Mouse (Mus musculus) heart, adult 2 months (tissue): ENCODE results near the gene Chad. TPM values are rescaled to one million over a fixed set of nuclear protein-coding genes. Genes with fewer than 3 reads are reported as not detected.
A peak's percentile ranks its signal among the peaks of the same experiment; 100 is the strongest.

Experiments
- DNase-seq, 2 experiments: peaks; one replicate each; pipeline ENCODE4 v3.0.0; 2021
- H3K27ac ChIP-seq: fragments of 200-600 bp; 2 replicates; pipeline ENCODE4 v1.8.1; 2022
- H3K27me3 ChIP-seq: fragments of 200-500 bp; 2 replicates; pipeline ENCODE4 v1.6.1; 2012; ENCODE audit warnings: mild to moderate bottlenecking, low read length, inconsistent platforms, mixed read lengths; ENCODE audit not compliant: control insufficient read depth, insufficient read depth
- H3K36me3 ChIP-seq: fragments of 200-500 bp; 2 replicates; pipeline ENCODE4 v1.6.1; 2012; ENCODE audit warnings: low read length, inconsistent platforms; ENCODE audit not compliant: control insufficient read depth, insufficient read depth
- H3K4me1 ChIP-seq: fragments of 200-500 bp; 2 replicates; pipeline ENCODE4 v1.6.1; 2011; ENCODE audit warnings: low read length; ENCODE audit not compliant: control insufficient read depth, insufficient read depth
- H3K4me3 ChIP-seq: fragments of 200-600 bp; 2 replicates; pipeline ENCODE4 v1.8.1; 2022
- H3K79me2 ChIP-seq: fragments of 200-500 bp; replicated peaks from 2 replicates; pipeline ENCODE4 v1.6.1; 2012; ENCODE audit warnings: mild to moderate bottlenecking, inconsistent platforms, low read length, moderate library complexity, mixed read lengths; ENCODE audit not compliant: control insufficient read depth, insufficient read depth
- H3K9ac ChIP-seq: fragments of 200-500 bp; 2 replicates; pipeline ENCODE4 v1.6.1; 2012; ENCODE audit warnings: low read depth, mild to moderate bottlenecking, control low read depth, inconsistent platforms, low read length, mixed read lengths
- CTCF ChIP-seq: fragments of 200-600 bp; IDR thresholded peaks from 2 replicates; pipeline ENCODE4 v1.8.1; 2022; ENCODE audit warnings: antibody characterized with exemption, mild to moderate bottlenecking, moderate library complexity
- EP300 ChIP-seq: fragments of 200-500 bp; IDR thresholded peaks from 2 replicates; pipeline ENCODE4 v1.6.1; 2011; ENCODE audit warnings: low read depth, low read length, control low read depth; ENCODE audit not compliant: insufficient read depth
- POLR2A ChIP-seq: fragments of 200-500 bp; IDR thresholded peaks from 2 replicates; pipeline ENCODE4 v1.6.1; 2011; ENCODE audit warnings: mild to moderate bottlenecking, low read depth, low read length, control low read depth; ENCODE audit not compliant: insufficient read depth
- WGBS: fragments of 180-500 bp; shearing (Covaris S2); methylation state at CpG from one replicate; pipeline ENCODE4 v1.1.7; 2018; 5-methylcytosine and 5-hydroxymethylcytosine counted together
- intact Hi-C: fragments of 180-260 bp; cut with DNase I; formaldehyde crosslinking; loops from one replicate; pipeline ENCODE4 v1.15.1; 2025
- polyA plus RNA-seq: library from polyadenylated mRNA; depleted of rRNA; stranded (reverse); fragments of >200 nt; gene quantifications from 2 replicates; pipeline ENCODE4 v1.2.3, GENCODE M21; 2012
- total RNA-seq, 2 experiments: library from RNA; stranded (reverse); gene quantifications; 2 replicates each; pipeline ENCODE4 v1.2.3; 2021

Gene Chad
- total and polyA plus RNA-seq, 3 experiments: 1.7 to 16.2 (median 2.1) TPM

DNA sequence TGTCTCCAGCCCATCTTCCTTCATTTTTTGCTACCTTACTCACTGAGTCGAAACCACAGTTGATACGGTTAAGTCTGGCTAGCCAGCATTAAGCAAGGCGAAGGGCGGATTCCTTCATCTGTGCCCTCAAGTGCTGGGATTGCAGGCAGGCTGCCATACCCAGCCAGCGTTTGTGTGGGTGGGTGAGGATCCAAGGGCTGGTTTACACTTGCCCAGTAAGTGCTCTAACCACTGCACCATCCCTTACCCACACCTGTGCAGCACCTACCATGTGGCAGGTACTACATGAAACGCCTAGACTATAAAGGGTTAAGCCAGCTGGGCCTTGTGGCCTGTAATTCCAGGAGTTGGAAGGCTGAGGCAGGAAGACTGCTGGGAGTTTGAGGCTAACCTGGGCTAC, 17.6 kb upstream of the Chad start:
- H3K27me3 ChIP-seq: no peaks in the 10 kb centered on the region
- TF ChIP-seq EP300: no peak
- TF ChIP-seq CTCF: no peak
- TF ChIP-seq POLR2A: no peak
- no peaks in the 10 kb centered on the region for H3K36me3 ChIP-seq
- no peaks in the 10 kb centered on the region for H3K79me2 ChIP-seq
- WGBS: 87% methylated on average over 6 of the region's 6 CpGs
- H3K4me1 ChIP-seq: peaks cover 5% of the 10 kb centered on the region; the same call in 1 of the 2 replicates
- intact Hi-C loops: loop anchor here (5.0 kb wide), 3 partner anchors 170 to 220 kb away; partner anchors contain the start of gene Ankrd40
- H3K27ac ChIP-seq: no peak overlapping the region
- no peak overlapping the region for H3K4me3 ChIP-seq
- DNase-seq: no peak
- no peak overlapping the region for H3K9ac ChIP-seq

DNA sequence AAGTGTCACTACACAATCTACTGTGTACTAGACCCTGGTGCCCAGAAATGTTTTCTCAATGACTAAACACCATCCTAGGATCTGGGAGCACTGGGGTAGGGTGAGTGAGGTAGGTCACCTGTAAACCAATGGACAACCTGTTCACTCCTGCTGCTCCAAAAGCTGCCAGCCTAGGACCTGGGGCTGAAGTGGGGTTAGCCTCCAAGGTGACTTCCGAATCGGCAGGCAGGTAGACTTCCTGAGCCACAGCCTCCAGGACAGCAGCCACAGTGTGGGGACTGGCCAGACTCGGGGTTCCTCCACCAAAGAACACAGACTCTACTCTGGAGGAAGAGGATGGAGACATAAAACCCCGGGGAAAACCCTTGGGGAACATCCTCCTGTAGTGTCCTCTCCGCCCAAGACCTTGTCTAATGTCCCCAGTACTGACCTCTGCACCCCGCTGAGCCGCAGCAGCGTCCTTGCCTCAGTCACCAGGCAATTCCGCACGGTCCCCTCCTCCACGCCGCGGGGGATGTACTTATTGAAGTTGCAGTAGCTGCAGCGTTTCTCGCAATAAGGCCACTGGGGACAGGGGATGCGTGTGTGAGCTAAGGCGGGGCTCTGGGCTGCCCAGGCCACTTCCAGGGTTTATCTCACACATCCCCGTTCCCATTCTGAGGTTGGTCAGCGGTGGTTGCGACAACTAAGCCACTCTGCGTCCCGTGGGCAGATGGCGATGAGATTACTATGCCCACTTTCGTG, 16.6 kb upstream of the Chad start:
- 6% methylated on average over 24 of the region's 24 CpGs for WGBS
- peaks cover 5% of the 10 kb centered on the region; the same call in 1 of the 2 replicates for H3K4me1 ChIP-seq
- peak overlapping the region; percentile 73 for H3K4me3 ChIP-seq
- H3K27ac ChIP-seq: peak overlapping the region; percentile 96
- H3K79me2 ChIP-seq: no peaks in the 10 kb centered on the region
- peak overlapping the region; percentile 89 for H3K9ac ChIP-seq
- DNase-seq: peak in 1 of 2 experiments; percentile 67
- no peaks in the 10 kb centered on the region for H3K27me3 ChIP-seq
- intact Hi-C loops: loop anchor here (5.0 kb wide), 3 partner anchors 169 to 221 kb away; partner anchors contain the start of gene Ankrd40
- H3K36me3 ChIP-seq: no peaks in the 10 kb centered on the region
- no peak for TF ChIP-seq CTCF

DNA sequence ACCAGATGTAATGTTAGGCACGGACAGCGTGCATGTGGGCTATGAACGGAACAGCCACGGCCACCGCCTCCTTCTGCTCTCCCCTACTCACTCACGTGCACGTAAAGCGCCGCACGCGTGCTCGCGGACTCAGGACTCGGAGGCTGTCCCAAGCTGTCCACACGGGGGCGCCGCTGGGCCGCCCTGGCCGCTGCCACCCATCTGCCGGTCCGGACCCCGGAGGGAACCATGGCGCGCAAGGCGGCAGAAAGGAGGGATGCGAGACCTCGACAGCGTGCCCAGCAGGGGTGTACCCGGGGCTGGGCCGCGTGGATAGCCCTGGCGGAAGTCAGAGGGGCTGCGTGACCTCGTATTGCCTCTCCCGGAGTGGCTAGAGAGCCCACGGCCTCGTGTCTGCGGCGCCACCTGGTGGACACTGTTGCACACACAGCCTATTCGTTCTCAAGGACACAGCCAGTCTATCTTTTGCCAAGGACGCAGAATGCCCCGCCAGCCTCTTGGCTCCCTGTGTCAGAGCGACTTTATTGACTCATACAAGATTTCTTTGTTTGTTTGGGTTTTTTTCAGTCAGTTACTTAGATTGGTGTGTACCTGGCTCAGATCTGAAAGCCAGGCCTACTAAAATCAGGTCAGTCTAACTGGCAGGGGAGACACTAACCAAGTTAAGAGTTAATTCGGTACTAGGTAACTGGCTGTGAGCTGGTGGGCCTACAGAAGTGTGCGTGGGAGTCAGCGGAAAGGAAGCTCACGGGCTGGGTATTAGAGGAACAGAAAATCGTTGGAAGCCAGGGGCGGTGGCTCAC, 15.8 kb upstream of the Chad start, which contains the start of gene Rsad1:
Rsad1 (minus strand) TSS at position 368 of the 803 bp plus-strand sequence.
- Histone ChIP-seq H3K27me3 (no peaks in the 10 kb centered on the region), H3K9ac (peak within 1 kb of the TSS; percentile 89), H3K4me3 (peak within 1 kb of the TSS; percentile 73), H3K4me1 (peaks cover 5% of the 10 kb centered on the region; the same call in 1 of the 2 replicates), H3K27ac (peak within 1 kb of the TSS; percentile 96), H3K36me3 (no peaks in the 10 kb centered on the region), H3K79me2 (no peaks in the 10 kb centered on the region)
- intact Hi-C loops: loop anchor here (5.0 kb wide), 3 partner anchors 168 to 222 kb away; partner anchors contain the start of gene Ankrd40
- TF ChIP-seq CTCF: no peak
- peak; percentile 80 for TF ChIP-seq EP300
- TF ChIP-seq POLR2A: peak; percentile 65
- DNase-seq: peak; percentile 95 to 96
- 3% methylated on average over 49 of the region's 49 CpGs for WGBS

DNA sequence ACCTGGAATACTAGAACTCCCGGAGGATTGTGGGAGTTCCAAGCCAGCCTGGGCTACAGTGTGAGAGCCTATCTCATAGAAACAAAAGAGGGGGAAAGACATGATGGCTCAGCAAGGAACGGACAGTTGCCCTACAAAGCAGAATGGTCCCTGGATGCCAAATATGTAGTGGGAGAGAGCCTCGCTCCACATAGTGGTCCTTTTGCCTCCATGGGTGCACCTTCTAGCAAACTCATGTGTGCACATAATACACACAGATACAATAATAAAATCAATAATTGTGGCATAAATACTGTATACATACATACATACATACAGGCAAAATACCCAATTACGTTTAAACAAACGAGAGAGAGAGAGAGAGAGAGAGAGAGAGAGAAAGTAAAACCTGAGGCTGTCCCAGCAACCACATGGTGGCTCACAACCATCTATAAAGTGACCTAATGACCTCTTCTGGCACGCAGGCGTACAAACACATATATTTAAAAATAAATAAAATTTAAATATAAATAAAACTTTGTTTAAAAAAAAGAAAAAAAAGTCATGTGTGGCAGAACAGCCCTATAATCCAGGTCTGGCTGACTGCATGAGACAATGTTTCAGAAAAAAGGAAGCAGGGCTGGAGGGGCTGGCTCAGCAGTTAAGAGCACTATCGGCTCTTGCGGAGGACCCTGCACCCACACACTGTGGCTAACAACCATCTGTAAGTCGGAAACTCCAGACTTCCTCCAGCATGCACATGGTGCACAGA, 15.0 kb upstream of the Chad start:
- H3K9ac ChIP-seq: no peak overlapping the region
- 53% methylated on average over 10 of the region's 10 CpGs for WGBS
- no peaks in the 10 kb centered on the region for H3K27me3 ChIP-seq
- peak overlapping the region; percentile 96 for H3K27ac ChIP-seq
- peaks cover 5% of the 10 kb centered on the region; the same call in 1 of the 2 replicates for H3K4me1 ChIP-seq
- H3K79me2 ChIP-seq: no peaks in the 10 kb centered on the region
- intact Hi-C loops: loop anchor here (5.0 kb wide), 4 partner anchors 67 to 223 kb away; partner anchors contain the start of gene Ankrd40
- no peak overlapping the region for H3K4me3 ChIP-seq
- no peak for DNase-seq
- no peaks in the 10 kb centered on the region for H3K36me3 ChIP-seq
- TF ChIP-seq CTCF (no peak), EP300 (no peak), POLR2A (no peak)

DNA sequence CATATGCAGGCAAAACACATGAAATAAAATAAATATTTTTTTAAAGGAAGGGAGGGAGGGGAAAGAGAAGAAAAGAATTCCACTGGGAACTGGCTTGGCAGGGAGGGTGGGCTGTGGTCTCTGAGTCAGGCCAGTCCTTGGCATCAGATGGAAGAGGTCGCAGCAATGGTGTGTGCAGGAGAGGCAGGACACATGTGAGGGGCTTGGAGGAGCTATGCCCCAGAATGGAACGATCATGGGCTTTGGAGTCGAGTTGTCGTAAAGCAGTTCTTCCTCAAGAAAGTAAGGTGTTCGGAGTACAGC, 14.5 kb upstream of the Chad start:
- intact Hi-C loops: loop anchor here (5.0 kb wide), 1 partner anchor 67 kb away; no protein-coding TSS in a partner anchor
- no peak for DNase-seq
- Histone ChIP-seq H3K27me3 (no peaks in the 10 kb centered on the region), H3K27ac (no peak overlapping the region), H3K4me1 (peaks cover 5% of the 10 kb centered on the region; the same call in 1 of the 2 replicates), H3K36me3 (no peaks in the 10 kb centered on the region), H3K9ac (no peak overlapping the region), H3K4me3 (no peak overlapping the region), H3K79me2 (no peaks in the 10 kb centered on the region)
- no peak for TF ChIP-seq POLR2A
- TF ChIP-seq CTCF: no peak
- no peak for TF ChIP-seq EP300
- WGBS: 69% methylated on average over 5 of the region's 5 CpGs
